Mouse (Mus musculus) testis, adult 2 months (tissue): Measurements from ENCODE around the gene D130040H23Rik.

Source experiments
- CTCF ChIP-seq: fragments of 200-500 bp; IDR thresholded peaks from 2 replicates; pipeline ENCODE4 v1.5.1; 2012; ENCODE audit warnings: low read depth, mild to moderate bottlenecking, inconsistent platforms, low read length, moderate library complexity; ENCODE audit not compliant: control insufficient read depth, insufficient read depth, insufficient replicate concordance
- POLR2A ChIP-seq: fragments of 200-500 bp; IDR thresholded peaks from 2 replicates; pipeline ENCODE4 v1.6.1; 2012; ENCODE audit warnings: low read depth, mild to moderate bottlenecking, inconsistent platforms, low read length, moderate library complexity; ENCODE audit not compliant: control insufficient read depth

DNA sequence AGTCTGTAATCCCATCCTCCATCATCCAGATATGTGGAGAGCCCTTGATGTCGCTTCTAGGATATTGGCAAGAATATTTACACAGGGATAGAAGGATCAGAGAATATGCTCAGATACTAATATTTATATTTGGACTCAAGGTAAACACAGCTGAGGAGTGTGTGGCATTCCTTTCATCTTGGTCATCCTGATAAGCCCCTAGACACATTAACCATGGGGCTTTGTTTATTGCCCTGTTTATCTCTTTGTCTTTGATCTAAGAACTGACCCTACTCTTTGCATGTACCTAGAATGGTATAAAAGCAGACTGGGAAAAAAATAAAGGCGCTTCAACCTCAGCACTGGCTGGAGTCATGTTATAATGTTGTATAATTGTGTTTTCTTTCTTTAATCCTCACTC, 28.3 kb upstream of the D130040H23Rik start:
- TF ChIP-seq CTCF, result no peak
- TF ChIP-seq POLR2A, result no peak
